Mouse (Mus musculus) heart, postnatal 0 days (tissue): ENCODE data around the gene Olfm3. TPM values are rescaled to one million over a fixed set of nuclear protein-coding genes. Genes with fewer than 3 reads are reported as not detected.

Experiments used
- ATAC-seq: fragments of 200-750 bp; cut with Nextera tagmentation; 2 replicates; pipeline ENCODE4 v1.8.0; 2017; ENCODE audit warnings: low read depth, moderate number of reproducible peaks, moderate library complexity; ENCODE audit not compliant: insufficient read depth
- DNase-seq: peaks from one replicate; pipeline ENCODE4 v3.0.0-alpha.2; 2016; ENCODE audit warnings: low spot score
- H3K27ac ChIP-seq: fragments of 300-500 bp; sonication (generic); 2 replicates; pipeline ENCODE4 v1.5.1; 2014; ENCODE audit warnings: low read depth, mild to moderate bottlenecking
- H3K27me3 ChIP-seq: fragments of 300-500 bp; sonication (generic); 2 replicates; pipeline ENCODE4 v1.6.1; 2014; ENCODE audit warnings: low read length, mixed read lengths; ENCODE audit not compliant: control insufficient read depth, insufficient read depth
- H3K36me3 ChIP-seq: fragments of 300-500 bp; sonication (generic); replicated peaks from 2 replicates; pipeline ENCODE4 v1.6.1; 2014; ENCODE audit warnings: low read length, mixed read lengths; ENCODE audit not compliant: control insufficient read depth, insufficient read depth
- H3K4me1 ChIP-seq: fragments of 300-500 bp; sonication (generic); 2 replicates; pipeline ENCODE4 v1.6.1; 2014; ENCODE audit warnings: antibody characterized with exemption; ENCODE audit not compliant: control insufficient read depth, insufficient read depth
- H3K4me2 ChIP-seq: fragments of 300-500 bp; sonication (generic); 2 replicates; pipeline ENCODE4 v1.6.1; 2014; ENCODE audit warnings: low read depth, mild to moderate bottlenecking, low read length, moderate library complexity
- H3K4me3 ChIP-seq: fragments of 300-500 bp; sonication (generic); 2 replicates; pipeline ENCODE4 v1.5.1; 2014; ENCODE audit warnings: low read depth, low read length
- H3K9ac ChIP-seq: fragments of 300-500 bp; sonication (generic); replicated peaks from 2 replicates; pipeline ENCODE4 v1.6.1; 2014; ENCODE audit warnings: low read depth, low read length, mixed read lengths
- H3K9me3 ChIP-seq: fragments of 300-500 bp; sonication (generic); replicated peaks from 2 replicates; pipeline ENCODE4 v1.6.1; 2016; ENCODE audit warnings: low read length; ENCODE audit not compliant: control insufficient read depth
- CTCF ChIP-seq: IDR thresholded peaks from 2 replicates; pipeline ENCODE4 v1.5.1; 2016; ENCODE audit warnings: antibody characterized with exemption, control low read depth, low read depth
- EP300 ChIP-seq: IDR thresholded peaks from 2 replicates; pipeline ENCODE4 v1.6.1; 2016; ENCODE audit warnings: antibody characterized with exemption, low read depth
- WGBS: fragments of 180-500 bp; shearing (Covaris S2); extraction: QIAGEN DNeasy Blood & Tissue Kit; methylation state at CpG from one replicate; pipeline ENCODE4 v1.1.7; 2014; 5-methylcytosine and 5-hydroxymethylcytosine counted together
- polyA plus RNA-seq: library from polyadenylated mRNA; unstranded; fragments of >200 nt; fragmentation: Nextera tagmentation; extraction: Ambion mirVana; gene quantifications from 2 replicates; pipeline ENCODE4 v1.2.1, GENCODE M21; 2015
- total RNA-seq: library from RNA; depleted of rRNA; stranded (reverse); fragments of >200 nt; gene quantifications from 2 replicates; pipeline ENCODE4 v1.2.3, GENCODE M21; 2014; ENCODE audit warnings: low replicate concordance

Olfm3 gene
- total and polyA plus RNA-seq, 2 experiments from 2014 or later, result not detected

GRCm38 (mm10) chr3:114920102-114920501 is 16.2 kb downstream of the Olfm3 start:
- DNase-seq (no peak), ATAC-seq (no peak)
- Histone ChIP-seq H3K9me3 (no peaks in the 10 kb centered on the region), H3K36me3 (no peaks in the 10 kb centered on the region), H3K4me3 (no peak overlapping the region), H3K4me1 (no peaks in the 10 kb centered on the region), H3K27ac (no peak overlapping the region), H3K27me3 (no peaks in the 10 kb centered on the region), H3K4me2 (no peak overlapping the region), H3K9ac (no peak overlapping the region)
- TF ChIP-seq CTCF (no peak), EP300 (no peak)
- WGBS, result 69% methylated on average over 3 of the region's 3 CpGs

- Histone ChIP-seq H3K9me3 (no peaks in the 10 kb centered on the region), H3K27ac (no peak overlapping the region), H3K36me3 (no peaks in the 10 kb centered on the region), H3K4me2 (no peak overlapping the region), H3K4me1 (no peaks in the 10 kb centered on the region), H3K9ac (no peak overlapping the region), H3K4me3 (no peak overlapping the region), H3K27me3 (no peaks in the 10 kb centered on the region)
- TF ChIP-seq EP300, result no peak
- no peak for TF ChIP-seq CTCF
- DNase-seq (no peak), ATAC-seq (no peak)
- WGBS, result 79% methylated on average over 4 of the region's 4 CpGs
Observed at GRCm38 (mm10) chr3:114929605-114930004, 25.7 kb downstream of the Olfm3 start.

GRCm38 (mm10) chr3:114930336-114930735 is 26.5 kb downstream of the Olfm3 start:
- Histone ChIP-seq H3K36me3 (no peaks in the 10 kb centered on the region), H3K9ac (no peak overlapping the region), H3K4me3 (no peak overlapping the region), H3K27me3 (no peaks in the 10 kb centered on the region), H3K4me1 (no peaks in the 10 kb centered on the region), H3K4me2 (no peak overlapping the region), H3K27ac (no peak overlapping the region), H3K9me3 (no peaks in the 10 kb centered on the region)
- no peak for ATAC-seq
- TF ChIP-seq CTCF (no peak), EP300 (no peak)
- 57% methylated on average over 2 of the region's 2 CpGs for whole genome bisulfite sequencing
- DNase-seq, result no peak

- no peak overlapping the region for H3K4me3 ChIP-seq
- H3K4me2 ChIP-seq, result no peak overlapping the region
- H3K4me1 ChIP-seq, result no peaks in the 10 kb centered on the region
- DNase-seq, result no peak
- no peak overlapping the region for H3K9ac ChIP-seq
- H3K36me3 ChIP-seq, result no peaks in the 10 kb centered on the region
- H3K9me3 ChIP-seq, result no peaks in the 10 kb centered on the region
- no peaks in the 10 kb centered on the region for H3K27me3 ChIP-seq
- H3K27ac ChIP-seq, result no peak overlapping the region
- no peak for ATAC-seq
- 65% methylated on average over 2 of the region's 2 CpGs for WGBS
- TF ChIP-seq EP300 (no peak), CTCF (no peak)
Observed at GRCm38 (mm10) chr3:114930796-114931195, 26.9 kb downstream of the Olfm3 start.

GRCm38 (mm10) chr3:114932881-114933280 is 29.0 kb downstream of the Olfm3 start:
- Histone ChIP-seq H3K4me2 (no peak overlapping the region), H3K27me3 (no peaks in the 10 kb centered on the region), H3K9ac (no peak overlapping the region), H3K4me1 (no peaks in the 10 kb centered on the region), H3K36me3 (no peaks in the 10 kb centered on the region), H3K4me3 (no peak overlapping the region), H3K27ac (no peak overlapping the region), H3K9me3 (no peaks in the 10 kb centered on the region)
- 85% methylated on average over 2 of the region's 2 CpGs for WGBS
- no peak for DNase-seq
- TF ChIP-seq EP300, result no peak
- TF ChIP-seq CTCF, result no peak
- ATAC-seq, result no peak

- no peak for DNase-seq
- Histone ChIP-seq H3K9ac (no peak overlapping the region), H3K9me3 (no peaks in the 10 kb centered on the region), H3K4me2 (no peak overlapping the region), H3K27ac (no peak overlapping the region), H3K4me1 (no peaks in the 10 kb centered on the region), H3K4me3 (no peak overlapping the region), H3K27me3 (no peaks in the 10 kb centered on the region), H3K36me3 (no peaks in the 10 kb centered on the region)
- no peak for ATAC-seq
- no peak for TF ChIP-seq EP300
- TF ChIP-seq CTCF, result no peak
Observed at GRCm38 (mm10) chr3:114954904-114955303, 51.0 kb downstream of the Olfm3 start.
